Mouse (Mus musculus) thymus, postnatal 36 days (tissue): ENCODE measurements around the gene Arhgap27.
"Not testable (repeated sequence)": the region's sequence is repeated elsewhere in the genome, so short reads cannot be mapped to it uniquely, and the experiment has no call there.

Experiments
- DNase-seq, 2 experiments: peaks; one replicate each; pipeline ENCODE4 v3.0.0; 2022; ENCODE audit warnings: mixed read lengths in 2 of 2

The Arhgap27 gene

GRCm38 (mm10) chr11:103363214-103364148 is at the start of gene Arhgap27:
Gene Arhgap27, minus strand, starts transcription at chr11:103363692.
- DNase-seq: peak; percentile 64 to 69

- no peak for DNase-seq
Observed at GRCm38 (mm10) chr11:103412950-103413423, 49.5 kb upstream of the Arhgap27 start.

- DNase-seq: peak; percentile 96 to 97
Observed at GRCm38 (mm10) chr11:103411981-103412949, 48.8 kb upstream of the Arhgap27 start, which contains the start of gene Plekhm1. Gene Plekhm1, minus strand, starts transcription at chr11:103412687.

- DNase-seq: no peak
Observed at GRCm38 (mm10) chr11:103411301-103411700, 47.8 kb upstream of the Arhgap27 start.

- no peak for DNase-seq
Observed at GRCm38 (mm10) chr11:103408880-103409279, 45.4 kb upstream of the Arhgap27 start.

GRCm38 (mm10) chr11:103407136-103407535 is 43.6 kb upstream of the Arhgap27 start:
- not testable (repeated sequence) for DNase-seq

- no peak for DNase-seq
Observed at GRCm38 (mm10) chr11:103406551-103406950, 43.1 kb upstream of the Arhgap27 start.

- no peak for DNase-seq
Observed at GRCm38 (mm10) chr11:103405814-103406213, 42.3 kb upstream of the Arhgap27 start.

GRCm38 (mm10) chr11:103404618-103405017 is 41.1 kb upstream of the Arhgap27 start:
- no peak for DNase-seq

- peak; percentile 11 to 21 for DNase-seq
Observed at GRCm38 (mm10) chr11:103403776-103404175, 40.3 kb upstream of the Arhgap27 start.

GRCm38 (mm10) chr11:103402738-103403137 is 39.2 kb upstream of the Arhgap27 start:
- no peak for DNase-seq

- peak; percentile 64 to 72 for DNase-seq
Observed at GRCm38 (mm10) chr11:103402198-103402597, 38.7 kb upstream of the Arhgap27 start.

GRCm38 (mm10) chr11:103399986-103400385 is 36.5 kb upstream of the Arhgap27 start:
- DNase-seq: no peak

- DNase-seq: peak; percentile 40
Observed at GRCm38 (mm10) chr11:103399050-103399449, 35.6 kb upstream of the Arhgap27 start.

GRCm38 (mm10) chr11:103396682-103397081 is 33.2 kb upstream of the Arhgap27 start:
- DNase-seq: no peak

GRCm38 (mm10) chr11:103396236-103396635 is 32.7 kb upstream of the Arhgap27 start:
- no peak for DNase-seq

GRCm38 (mm10) chr11:103394604-103395003 is 31.1 kb upstream of the Arhgap27 start:
- DNase-seq: no peak

GRCm38 (mm10) chr11:103394025-103394424 is 30.5 kb upstream of the Arhgap27 start:
- DNase-seq: no peak

- DNase-seq: no peak
Observed at GRCm38 (mm10) chr11:103387870-103388526, 24.5 kb upstream of the Arhgap27 start.

GRCm38 (mm10) chr11:103386827-103387226 is 23.3 kb upstream of the Arhgap27 start:
- no peak for DNase-seq

- peak in 1 of 2 experiments; percentile 35 for DNase-seq
Observed at GRCm38 (mm10) chr11:103381956-103382613, 18.6 kb upstream of the Arhgap27 start.

GRCm38 (mm10) chr11:103381505-103381904 is 18.0 kb upstream of the Arhgap27 start:
- DNase-seq: no peak
